Mouse (Mus musculus) hematopoietic stem cell, adult 5-6 weeks (primary cell): ENCODE measurements around the gene Psmb11. TPM values are rescaled to one million over a fixed set of nuclear protein-coding genes. Genes with fewer than 3 reads are reported as not detected.
A peak's percentile ranks its signal among the peaks of the same experiment; 100 is the strongest.
"Not testable (repeated sequence)": the region's sequence is repeated elsewhere in the genome, so short reads cannot be mapped to it uniquely, and the experiment has no call there.

Experiments used
- ATAC-seq, 2 experiments: fragments of 125-278 bp in 1 of 2; replicated peaks in 1 of 2; 2 replicates each; pipeline ENCODE4 v1.8.0; 2016 to 2017; ENCODE audit warnings: inconsistent platforms in 2 of 2, mild to moderate bottlenecking in 2 of 2, moderate number of reproducible peaks in 2 of 2, low read depth in 1 of 2, moderate TSS enrichment in 1 of 2; ENCODE audit not compliant: low FRiP score in 2 of 2, poor library complexity in 2 of 2, severe bottlenecking in 2 of 2, insufficient read depth in 1 of 2, low TSS enrichment in 1 of 2
- total RNA-seq: library from RNA; stranded (forward); fragments of 172-1452, 232-1000 nt; gene quantifications from 2 replicates; pipeline ENCODE4 v1.2.3, GENCODE M21; 2017

The Psmb11 gene
- total RNA-seq, 1 experiment from 2014 or later: not detected

DNA sequence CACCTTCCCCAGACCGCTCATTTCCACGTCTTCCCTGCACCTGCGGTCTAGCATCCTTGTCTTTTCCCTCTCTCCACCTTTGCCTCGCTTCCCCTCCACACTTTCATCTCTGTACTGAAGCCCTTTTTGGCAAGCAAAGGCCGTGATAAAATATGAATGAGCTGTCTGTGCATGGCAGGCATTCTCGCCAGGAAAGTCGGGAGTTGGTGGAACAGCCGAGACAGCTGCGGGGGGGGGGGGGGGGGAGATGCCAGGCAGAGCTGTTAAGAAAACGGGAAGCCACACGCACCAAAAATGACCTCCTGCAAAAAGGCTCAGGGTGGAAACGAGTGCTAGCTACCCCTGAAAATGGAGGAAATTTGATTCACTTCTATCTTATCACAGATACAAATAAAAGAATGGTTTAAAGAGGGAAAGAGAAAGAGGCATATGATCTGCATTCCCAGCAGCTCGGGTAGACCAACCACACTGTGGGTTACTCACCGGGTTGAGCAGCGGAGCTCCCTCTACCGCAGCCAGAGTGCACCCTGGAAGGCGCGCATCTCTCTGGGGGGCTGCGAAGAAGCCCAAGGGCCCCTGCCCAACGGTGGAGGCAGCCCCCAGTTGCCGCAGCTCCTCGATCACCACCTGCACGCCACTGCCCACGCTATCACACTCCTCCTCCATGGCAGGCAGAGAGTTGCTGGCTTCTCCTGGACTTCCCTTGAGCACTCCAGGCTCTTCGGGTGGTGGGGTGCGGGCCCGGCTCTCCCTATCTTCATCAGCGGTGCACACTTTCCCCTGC lies 26.4 kb upstream of the Psmb11 start:
- ATAC-seq: no peak

DNA sequence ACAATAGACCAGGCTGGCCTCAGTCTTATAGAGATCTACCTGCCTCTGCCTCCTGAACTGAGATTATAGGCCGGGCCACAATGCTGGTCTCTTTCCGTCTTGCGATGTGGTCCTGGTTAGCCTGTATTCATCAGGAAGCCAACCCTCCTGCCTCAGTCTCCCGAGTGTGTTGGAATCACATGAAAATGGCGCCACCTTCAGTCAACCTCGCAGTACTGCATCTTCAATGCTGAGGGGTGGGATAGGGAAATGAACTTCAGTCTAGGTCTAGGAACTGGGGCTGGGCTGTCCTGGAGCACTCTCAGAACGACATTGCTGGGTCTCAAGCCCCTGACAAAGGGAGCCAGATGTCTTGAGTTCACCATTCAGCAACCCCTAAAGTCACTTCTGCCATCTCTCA lies 24.1 kb upstream of the Psmb11 start:
- ATAC-seq: no peak

DNA sequence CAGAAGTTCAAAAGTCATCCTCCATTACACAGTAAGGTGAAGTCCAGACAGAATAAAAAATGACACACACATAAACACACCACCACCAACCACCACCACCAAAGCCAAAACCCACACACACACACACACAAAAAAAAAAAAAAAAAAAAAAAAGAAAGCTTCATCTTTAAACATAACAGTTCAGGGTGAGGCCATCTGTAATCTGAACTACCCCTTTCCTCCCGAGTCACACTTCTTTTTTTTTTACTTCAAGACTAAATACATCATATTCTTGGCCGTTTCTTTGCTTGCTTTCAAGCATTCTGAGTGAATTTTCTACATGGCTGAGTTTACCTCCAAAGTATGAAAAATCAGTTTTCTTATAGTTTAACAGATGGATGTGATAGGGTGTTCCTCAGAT lies 19.6 kb upstream of the Psmb11 start:
- no peak for ATAC-seq

DNA sequence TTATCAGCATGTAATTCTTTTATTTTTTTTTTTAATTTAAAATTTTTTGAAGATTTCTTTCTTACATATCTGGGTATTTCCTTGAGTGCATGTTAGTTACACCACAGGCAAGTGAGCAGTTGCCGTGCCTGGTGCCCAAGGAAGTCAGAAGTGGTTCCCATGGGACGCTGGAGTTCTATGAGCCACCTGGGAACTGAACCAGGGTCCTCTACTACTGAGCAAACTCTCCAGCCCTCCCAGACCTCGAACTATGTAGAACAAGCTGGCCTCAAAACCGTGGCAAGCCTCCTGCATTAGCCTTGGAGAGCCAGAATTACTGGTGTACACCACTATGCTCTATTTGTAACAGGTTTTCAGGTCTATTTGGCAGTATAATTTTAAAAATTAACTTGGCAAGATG lies 18.6 kb upstream of the Psmb11 start:
- ATAC-seq: no peak

DNA sequence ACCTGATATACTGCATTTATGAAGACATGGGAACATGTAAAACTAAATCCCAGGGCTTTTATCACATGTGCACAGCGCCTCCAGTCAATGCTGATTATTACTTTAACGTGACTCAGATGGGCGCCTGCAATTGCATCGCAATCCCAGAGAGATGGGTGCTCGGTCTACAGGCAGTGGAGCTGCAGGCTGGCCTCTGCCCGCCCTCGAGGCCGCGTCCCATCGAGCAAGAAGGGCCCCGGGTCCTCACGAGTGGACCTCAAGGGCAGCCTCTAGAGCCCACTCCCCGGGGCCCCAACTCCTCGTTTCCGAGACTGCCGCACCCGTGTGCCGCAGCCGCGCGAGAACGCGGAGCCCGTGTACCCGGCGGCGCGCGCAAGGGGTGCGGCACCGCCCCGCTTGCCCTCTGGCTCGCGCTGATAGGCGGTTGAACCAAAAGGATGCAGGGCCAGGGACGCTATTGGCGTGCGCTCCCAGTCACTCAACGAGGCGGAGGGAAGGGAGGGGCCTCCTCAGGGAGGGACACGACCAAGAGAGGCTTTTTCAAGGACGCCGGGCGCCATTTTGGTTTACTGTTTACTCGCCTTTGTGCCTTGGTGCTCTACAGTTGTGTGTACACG lies 18.1 kb upstream of the Psmb11 start:
- ATAC-seq: peak; percentile 99 to 100

DNA sequence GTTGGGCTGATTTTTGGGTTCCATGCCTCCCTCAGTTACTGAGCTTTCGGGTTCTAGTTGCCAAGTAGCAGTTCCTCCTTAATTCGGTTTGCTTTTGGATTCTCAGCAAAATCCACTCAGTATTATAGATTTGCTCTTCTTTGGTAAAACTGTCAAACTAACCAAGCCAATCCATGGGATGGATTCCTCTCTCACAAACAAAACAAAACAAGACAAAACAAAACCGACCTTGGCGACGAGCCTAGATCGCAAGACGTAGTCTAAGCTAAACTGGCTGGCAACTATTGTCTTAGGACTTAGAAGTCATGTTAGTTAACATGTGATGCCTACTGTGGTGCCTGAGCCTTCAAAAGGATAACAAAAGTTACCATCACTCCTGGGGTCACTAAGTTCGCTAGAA lies 17.5 kb upstream of the Psmb11 start:
- ATAC-seq: no peak

DNA sequence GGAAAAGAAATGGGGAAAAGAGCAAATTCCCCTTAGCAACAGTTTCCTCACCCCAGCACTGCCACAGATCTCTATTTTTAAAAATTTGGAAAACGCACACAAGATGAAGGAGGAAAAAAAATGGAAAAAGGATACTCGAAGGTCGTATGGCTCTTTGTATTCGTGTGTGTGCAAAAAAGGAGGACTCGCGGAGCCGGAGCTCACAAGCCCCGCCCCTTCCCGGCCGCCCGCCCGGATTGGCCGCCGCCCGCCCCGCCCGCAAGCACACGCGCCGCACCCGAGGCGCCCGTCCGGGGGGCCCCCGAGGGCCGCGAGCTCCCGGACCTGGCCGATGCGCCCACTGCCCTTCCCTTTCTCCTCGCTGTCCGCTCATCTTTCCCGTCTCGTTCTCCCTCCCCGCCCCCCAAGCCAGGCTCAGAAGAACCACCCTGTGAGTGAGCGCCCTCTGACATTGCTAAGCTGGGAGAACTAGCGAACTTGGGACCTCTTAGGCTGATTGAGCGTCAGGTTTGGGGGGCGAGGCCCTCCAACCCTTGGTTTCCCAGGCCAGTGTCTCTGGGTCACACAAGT lies 15.4 kb upstream of the Psmb11 start, which contains the start of gene 4931414P19Rik:
TSS of gene 4931414P19Rik (minus strand) at position 242 of the 570 bp plus-strand sequence.
- 0 out of 4 replicates have a peak, but pooled peaks of 1 of the 2 experiments have one; percentile 17 for ATAC-seq

DNA sequence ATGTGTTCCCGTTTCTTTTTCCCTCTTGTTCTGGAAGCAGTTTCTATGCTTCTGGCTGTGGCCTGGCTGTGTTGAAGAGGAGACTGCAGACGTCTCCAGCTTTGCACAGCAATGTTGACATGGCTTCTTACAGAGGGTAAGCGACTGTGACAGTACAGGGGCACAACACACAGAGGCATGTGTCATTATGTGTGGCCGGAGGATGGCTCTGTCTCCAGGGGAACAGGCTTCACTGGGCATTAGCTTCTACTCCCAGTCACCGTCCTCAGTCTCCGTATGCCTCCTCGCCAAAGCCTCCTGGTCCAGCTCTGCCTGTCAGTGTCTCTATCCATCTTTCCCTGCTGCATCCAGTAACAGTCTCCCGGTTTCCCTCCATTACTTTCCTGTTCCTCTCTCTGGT lies 14.0 kb upstream of the Psmb11 start:
- no peak for ATAC-seq

DNA sequence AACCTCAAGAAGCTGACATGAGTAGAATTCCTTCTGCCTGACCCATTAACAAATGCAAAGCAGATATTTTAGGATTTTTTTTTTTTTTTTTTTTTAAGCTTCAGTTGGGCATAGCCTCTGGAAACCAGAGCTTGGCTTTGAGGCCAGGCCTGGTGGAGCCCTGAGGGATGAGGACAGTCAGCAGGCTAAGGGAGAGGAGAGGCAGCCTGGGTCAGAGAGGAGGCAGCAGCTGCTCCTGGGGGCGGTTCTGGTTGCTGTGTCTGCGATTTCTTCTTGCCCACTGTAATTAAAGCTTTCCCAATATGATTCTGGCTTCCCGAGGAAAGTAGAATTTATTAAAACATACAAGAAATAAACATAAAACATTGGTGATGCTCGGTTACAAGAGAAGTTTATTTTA lies 12.0 kb upstream of the Psmb11 start:
- ATAC-seq: no peak

DNA sequence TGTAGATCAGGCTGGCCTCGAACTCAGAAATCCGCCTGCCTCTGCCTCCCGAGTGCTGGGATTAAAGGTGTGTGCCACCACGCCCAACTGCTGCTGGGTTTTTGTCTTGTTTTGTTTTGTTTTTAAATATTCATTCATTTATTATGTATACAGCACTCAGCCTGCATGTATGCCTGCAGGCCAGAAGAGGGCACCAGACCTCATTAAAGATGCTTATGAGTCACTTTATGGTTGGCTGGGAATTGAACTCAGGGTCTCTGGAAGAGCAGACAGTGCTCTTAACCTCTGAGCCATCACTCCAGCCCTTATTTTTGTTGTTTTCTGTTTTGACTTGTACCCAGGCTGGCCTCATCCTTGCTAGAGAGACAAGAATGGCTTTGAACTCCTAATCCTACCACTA lies 11.3 kb upstream of the Psmb11 start:
- no peak for ATAC-seq

DNA sequence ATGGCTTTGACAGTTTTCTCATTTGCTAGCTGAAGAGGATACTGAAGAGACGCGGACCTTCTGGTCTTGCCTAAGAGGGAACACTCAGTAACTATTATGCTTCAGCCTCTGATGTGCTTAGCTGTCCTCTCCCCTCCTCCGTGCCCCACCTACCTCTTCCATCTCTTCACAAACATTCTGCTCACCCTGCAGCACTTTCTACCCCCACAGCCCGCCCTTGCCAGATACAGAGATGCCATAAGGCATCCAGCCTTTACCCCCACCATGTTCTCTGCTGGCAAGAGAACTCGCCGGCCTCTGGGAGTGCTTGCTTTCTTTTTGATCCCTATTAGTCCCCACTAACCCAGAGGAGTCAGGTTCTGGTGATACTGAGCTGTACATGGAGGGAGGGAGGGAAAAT lies 10.6 kb upstream of the Psmb11 start:
- no peak for ATAC-seq

DNA sequence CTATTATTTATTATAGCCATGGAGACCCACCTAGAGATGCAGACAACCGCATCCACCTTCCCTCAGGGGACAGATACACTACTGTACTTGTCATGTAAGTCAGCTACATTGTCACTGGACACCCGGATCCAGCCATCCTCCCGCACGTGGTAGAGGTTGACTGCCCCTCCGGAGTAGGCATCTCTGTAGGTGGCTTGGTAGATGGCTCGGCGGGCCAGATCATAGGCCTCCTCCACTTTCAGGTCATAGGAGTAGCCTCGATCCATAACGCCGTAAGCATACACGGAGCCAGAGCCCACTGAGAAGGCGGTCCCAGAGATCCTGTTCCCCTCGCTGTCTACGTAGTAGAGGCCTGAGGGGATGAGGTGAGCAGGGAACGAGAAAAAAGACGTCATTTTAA lies 7.1 kb upstream of the Psmb11 start:
- not testable (repeated sequence) for ATAC-seq

DNA sequence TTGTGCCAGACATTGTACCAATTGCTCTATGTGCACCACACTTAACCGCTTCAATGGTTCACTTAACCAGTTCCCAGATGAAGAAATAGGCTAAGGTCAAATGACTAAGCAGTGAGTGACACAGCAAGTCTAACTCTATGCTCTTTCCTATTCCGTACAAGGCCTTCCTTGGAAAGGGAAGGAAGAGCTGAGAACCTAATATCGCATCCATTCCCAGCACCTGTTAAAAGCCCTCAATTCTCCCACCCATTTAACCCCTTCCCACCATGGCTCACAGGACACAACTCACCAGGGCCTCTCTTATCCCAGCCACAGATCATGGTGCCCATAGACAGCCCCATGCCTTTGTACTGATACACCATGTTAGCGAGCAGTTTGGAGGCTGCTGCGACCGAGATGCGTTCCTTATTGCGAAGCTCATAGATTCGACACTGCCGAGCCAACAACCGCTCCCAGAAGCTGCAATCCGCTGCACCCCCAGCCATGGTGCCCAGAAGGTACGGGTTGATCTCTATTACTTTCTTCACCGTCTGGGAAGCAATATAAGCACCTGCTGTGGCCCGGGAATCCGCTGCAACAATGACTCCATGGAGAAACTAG lies 4.9 kb upstream of the Psmb11 start:
- no peak for ATAC-seq

DNA sequence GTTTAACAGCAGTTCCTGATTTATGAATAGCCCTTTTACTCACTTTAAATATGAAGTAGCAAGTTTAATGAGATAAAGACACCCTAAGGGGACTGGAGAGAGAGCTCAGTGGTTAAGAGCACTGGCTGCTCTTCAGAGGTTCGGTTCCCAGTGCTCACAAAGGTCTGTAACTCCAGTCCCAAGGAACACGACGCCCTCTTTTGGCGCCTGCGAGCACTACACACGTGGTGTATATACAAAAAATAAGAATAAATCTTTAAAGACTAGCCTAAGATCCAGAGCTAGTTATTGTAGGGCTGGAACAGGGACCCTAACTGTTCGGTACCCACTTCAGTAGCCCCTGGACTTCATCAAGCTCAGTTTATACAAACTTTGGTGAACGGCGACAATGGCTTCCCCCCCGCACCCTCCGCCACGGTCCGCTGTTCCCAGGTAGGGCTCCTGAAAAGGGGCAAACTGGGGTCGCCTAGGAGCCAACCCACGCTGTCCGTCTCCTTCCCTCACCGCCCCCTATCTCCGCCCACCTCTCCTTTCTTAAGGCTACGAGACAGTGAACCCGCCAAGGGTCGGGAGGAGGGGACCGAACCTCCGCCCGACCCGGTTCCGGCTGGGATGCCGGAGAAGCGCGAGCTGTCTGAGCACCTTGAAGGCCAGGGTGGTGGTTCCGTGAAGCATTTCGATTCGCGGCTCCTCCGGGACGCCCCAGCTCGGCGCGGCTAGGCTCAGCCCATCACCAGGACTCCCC lies 3.9 kb upstream of the Psmb11 start:
- ATAC-seq: peak; percentile 18 to 24; a peak in 1 of 4 replicates

DNA sequence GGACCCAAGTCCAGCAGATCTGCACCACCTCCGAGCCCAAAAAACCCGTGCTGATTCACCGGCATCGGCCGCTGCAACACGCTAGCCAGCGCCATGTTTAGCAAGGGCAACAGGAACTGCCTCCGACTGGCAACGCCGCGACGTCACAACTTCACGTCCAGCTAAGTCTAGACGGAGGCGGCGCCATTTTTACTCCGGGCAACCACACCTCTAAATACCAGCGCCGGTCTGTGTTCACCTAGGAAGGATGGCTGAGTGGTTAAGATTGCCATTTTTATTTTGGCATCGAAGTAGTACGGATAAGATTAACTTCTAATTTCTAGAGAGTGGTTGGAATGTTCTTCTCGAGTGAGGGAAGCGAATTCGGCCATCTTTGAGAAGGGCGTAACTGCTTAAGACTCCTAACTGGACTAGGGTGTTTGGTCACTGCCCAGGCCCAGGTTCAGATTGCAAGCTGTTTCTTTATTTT lies 3.3 kb upstream of the Psmb11 start, which contains the start of gene Psmb5:
TSS of gene Psmb5 (minus strand) at position 126 of the 469 bp plus-strand sequence.
- ATAC-seq: peak; percentile 93 to 98

DNA sequence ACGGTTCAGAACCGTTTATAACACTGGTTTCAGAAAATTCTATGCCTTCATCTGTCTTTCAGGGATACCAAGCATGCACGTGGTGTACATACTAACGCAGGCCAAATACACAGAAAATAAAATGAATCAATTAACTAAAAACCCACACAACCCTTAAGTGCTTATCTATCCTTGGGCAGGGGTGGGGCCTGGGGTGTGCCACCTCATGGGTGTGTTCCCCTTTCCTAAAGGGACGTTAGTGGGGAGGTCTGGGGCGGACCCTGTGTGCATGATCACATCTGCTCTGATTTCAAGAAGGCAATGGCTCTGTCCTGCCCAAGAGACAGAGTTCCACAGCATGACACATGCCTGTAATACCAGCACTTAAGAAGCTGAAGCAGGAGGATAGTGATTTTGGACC lies 2.1 kb downstream of the Psmb11 start:
- ATAC-seq: no peak

DNA sequence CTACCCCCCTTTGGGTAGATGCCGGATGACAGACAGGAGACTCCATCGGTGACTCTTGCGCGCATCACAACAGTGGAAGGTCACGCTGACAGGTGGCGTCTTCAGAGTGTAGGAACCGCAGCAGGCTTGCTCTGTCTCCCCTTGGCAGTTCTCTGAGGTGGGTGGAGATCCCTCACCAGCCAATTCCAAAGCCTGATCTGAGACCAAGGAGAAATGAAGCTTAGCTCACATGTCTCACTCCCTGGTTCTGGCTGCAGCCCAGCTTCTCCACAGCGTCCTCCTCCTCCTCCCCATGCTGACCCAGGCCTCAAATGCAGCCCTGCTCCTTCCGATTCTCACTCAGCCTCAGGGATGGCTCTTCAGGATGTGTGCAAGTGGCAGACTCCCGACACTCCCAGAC lies 3.7 kb downstream of the Psmb11 start:
- no peak for ATAC-seq
